8 mouse cellular contexts compared by ENCODE assay signal in genomic region chr8:4677265-4678217, GRCm38 (mm10).
A peak's percentile ranks its signal among the peaks of the same experiment; 100 is the strongest.
DNase-seq lines count a peak whose midpoint lies in the region; ATAC-seq lines count a peak whose summit lies in the region.

No protein-coding gene starts in this region.

- H3K27me3 ChIP-seq in hindbrain, embryonic 14.5 days (ENCODE audit: control insufficient read depth, insufficient read depth, low read length), result no peaks in the 10 kb centered on the region

- WGBS in hindbrain, embryonic 14.5 days, result under 1% methylated on average over 72 of the region's 72 CpGs

- peak overlapping the region; percentile 62 for H3K4me2 ChIP-seq in hindbrain, embryonic 14.5 days (replicated peaks)

- no peaks in the 10 kb centered on the region for H3K36me3 ChIP-seq in hindbrain, embryonic 14.5 days (replicated peaks; ENCODE audit: control insufficient read depth, insufficient read depth)

- H3K4me1 ChIP-seq in hindbrain, embryonic 14.5 days (replicated peaks; ENCODE audit: control insufficient read depth, insufficient read depth, low read length), result peaks cover 9% of the 10 kb centered on the region

- H3K4me3 ChIP-seq in hindbrain, embryonic 14.5 days (replicated peaks; ENCODE audit: low read length), result peak overlapping the region; percentile 47

- ATAC-seq in hindbrain, embryonic 14.5 days (ENCODE audit: low FRiP score), result peak; percentile 96

- 0 out of 2 replicates have a peak, but pooled peaks cover 7% of the 10 kb centered on the region for H3K9me3 ChIP-seq in hindbrain, embryonic 14.5 days (ENCODE audit: control insufficient read depth, low read length)

- H3K27ac ChIP-seq in hindbrain, embryonic 14.5 days, result peak overlapping the region; percentile 97

- peak overlapping the region; percentile 73 for H3K9ac ChIP-seq in hindbrain, embryonic 14.5 days

- peak; percentile 99 for DNase-seq in R1 (ENCODE audit: low read depth, low spot score)
- DNase-seq in cerebellum, postnatal 25 days, result peak; percentile 99 to 100
- peak; percentile 97 for DNase-seq in frontal cortex, postnatal 25 days (ENCODE audit: low spot score in 2 of 2)
- peak; percentile 97 for DNase-seq in hindbrain, embryonic 14.5 days (ENCODE audit: low spot score)
- peak; percentile 96 to 97 for DNase-seq in layer of hippocampus, postnatal 36 days
- DNase-seq in lung, postnatal 36 days, result peak; percentile 99
- peak; percentile 100 for DNase-seq in retina, postnatal 1 day
- peak; percentile 97 to 99 for DNase-seq in urinary bladder, adult 18-20 months (ENCODE audit: low spot score in 2 of 2)

Comparison
In these comparisons a context has a peak if more than half of its experiments do, and no peak if none do; other contexts are left out.
1. Peak in every context shown above with its lines: DNase-seq, ATAC-seq, H3K4me3 ChIP-seq and H3K27ac ChIP-seq.